ENCODE assay signal across 16 mouse cellular contexts in the genomic region with DNA sequence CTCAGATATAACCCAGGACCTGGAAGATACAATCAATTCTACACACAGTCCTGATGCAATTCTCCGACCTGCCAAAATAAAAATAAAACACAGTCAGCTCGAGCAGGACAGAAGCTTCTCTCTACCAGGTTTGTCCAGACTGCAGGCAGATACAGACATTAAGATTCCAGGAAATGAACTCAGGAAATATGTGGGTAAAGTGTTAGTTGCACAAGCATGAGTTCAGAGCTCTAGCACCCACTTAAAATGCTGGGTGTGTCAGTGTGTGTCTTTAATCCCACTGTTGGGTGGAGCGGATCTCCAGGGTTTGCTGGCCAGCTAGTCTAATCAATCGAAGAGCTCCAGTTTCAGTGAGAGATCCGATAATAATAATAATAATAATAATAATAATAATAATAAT.
"Had no signal": no experiment of that assay in that cellular context is flagged by ENCODE, and none has a peak within 500 bp of the region (broad histone marks: within the 10 kb centered on the region; RNA-seq: fewer than 3 reads in every experiment).

No protein-coding gene starts in this region.

- ATAC-seq: intestine, embryonic 16.5 days; liver, embryonic 12.5 days; midbrain, embryonic 15.5 days had no signal

- H3K4me3 ChIP-seq: layer of hippocampus, adult 2 months; limb, embryonic 15.5 days; liver, embryonic 12.5 days; lung, embryonic 15.5 days; megakaryocyte, embryonic 14.5 days; midbrain, embryonic 15.5 days; neural tube, embryonic 12.5 days had no signal

- H3K27ac ChIP-seq: layer of hippocampus, adult 2 months; limb, embryonic 15.5 days; liver, embryonic 12.5 days; lung, embryonic 15.5 days; midbrain, embryonic 15.5 days; neural tube, embryonic 12.5 days had no signal

- DNase-seq: kidney, adult 8-10 months; kidney, postnatal 36 days; retina, postnatal 1 day; right cerebral cortex, postnatal 4 days; spleen, adult 18-20 months; thymus, adult 2 months; thymus, postnatal 25 days had no signal

- H3K9me3 ChIP-seq: limb, embryonic 15.5 days; liver, embryonic 12.5 days; lung, embryonic 15.5 days; megakaryocyte, embryonic 14.5 days; midbrain, embryonic 15.5 days; neural tube, embryonic 12.5 days had no signal

- H3K36me3 ChIP-seq: limb, embryonic 15.5 days; liver, embryonic 12.5 days; lung, embryonic 15.5 days; midbrain, embryonic 15.5 days; neural tube, embryonic 12.5 days had no signal

- H3K4me1 ChIP-seq: limb, embryonic 15.5 days; liver, embryonic 12.5 days; lung, embryonic 15.5 days; midbrain, embryonic 15.5 days; neural tube, embryonic 12.5 days had no signal

- H3K9ac ChIP-seq: limb, embryonic 15.5 days; liver, embryonic 12.5 days; lung, embryonic 15.5 days; midbrain, embryonic 15.5 days; neural tube, embryonic 12.5 days had no signal

- H3K27me3 ChIP-seq: limb, embryonic 15.5 days; liver, embryonic 12.5 days; lung, embryonic 15.5 days; midbrain, embryonic 15.5 days; neural tube, embryonic 12.5 days had no signal

- H3K4me2 ChIP-seq: limb, embryonic 15.5 days; liver, embryonic 12.5 days; lung, embryonic 15.5 days; midbrain, embryonic 11.5 days; midbrain, embryonic 15.5 days; neural tube, embryonic 12.5 days had no signal
